Mouse (Mus musculus) cerebellum, postnatal 10 days (tissue): Measurements from ENCODE around the gene Hmx3.
A peak's percentile ranks its signal among the peaks of the same experiment; 100 is the strongest.

Experiments
- DNase-seq, 2 experiments: peaks; one replicate each; pipeline ENCODE4 v3.0.0; 2021; ENCODE audit warnings: mixed read lengths in 2 of 2

The Hmx3 gene

GRCm38 (mm10) chr7:131542115-131542871, at the start of gene Hmx3:
TSS of gene Hmx3 (plus strand) at chr7:131542867.
- DNase-seq: peak in 1 of 2 experiments; percentile 50

- DNase-seq: no peak
Measured at GRCm38 (mm10) chr7:131503739-131504138, 38.9 kb upstream of the Hmx3 start.

GRCm38 (mm10) chr7:131539979-131540378, 2.7 kb upstream of the Hmx3 start:
- peak; percentile 94 to 95 for DNase-seq

GRCm38 (mm10) chr7:131541184-131542114, 1.2 kb upstream of the Hmx3 start:
- peak; percentile 22 to 46 for DNase-seq

DNA sequence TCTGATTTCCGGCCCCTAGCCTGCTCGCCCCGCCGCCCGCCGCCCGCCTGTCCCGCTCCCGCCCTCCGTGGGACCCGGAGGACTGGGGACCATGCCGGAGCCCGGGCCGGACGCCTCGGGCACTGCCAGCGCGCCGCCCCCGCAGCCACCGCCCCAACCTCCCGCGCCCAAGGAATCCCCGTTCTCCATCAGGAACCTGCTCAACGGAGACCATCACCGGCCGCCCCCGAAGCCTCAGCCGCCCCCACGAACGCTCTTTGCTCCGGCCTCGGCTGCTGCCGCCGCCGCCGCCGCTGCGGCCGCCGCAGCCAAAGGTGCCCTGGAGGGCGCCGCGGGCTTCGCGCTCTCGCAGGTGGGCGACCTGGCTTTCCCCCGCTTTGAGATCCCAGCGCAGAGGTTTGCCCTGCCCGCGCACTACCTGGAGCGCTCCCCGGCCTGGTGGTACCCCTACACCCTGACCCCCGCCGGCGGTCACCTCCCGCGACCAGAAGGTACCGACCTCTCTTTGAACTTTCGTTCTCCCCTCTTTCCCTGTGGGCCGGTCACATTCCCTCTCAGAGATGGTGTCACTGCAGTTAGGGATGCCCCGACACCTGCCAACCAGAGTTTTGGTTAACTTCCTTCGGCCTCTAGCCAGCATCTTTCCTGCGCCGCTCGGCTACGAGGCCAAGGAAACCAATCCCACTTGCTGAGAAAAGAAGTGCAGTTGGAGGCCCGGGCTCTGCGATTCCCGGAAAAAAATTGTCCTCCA, 380 bp downstream of the Hmx3 start:
- DNase-seq: peak; percentile 15 to 45

DNA sequence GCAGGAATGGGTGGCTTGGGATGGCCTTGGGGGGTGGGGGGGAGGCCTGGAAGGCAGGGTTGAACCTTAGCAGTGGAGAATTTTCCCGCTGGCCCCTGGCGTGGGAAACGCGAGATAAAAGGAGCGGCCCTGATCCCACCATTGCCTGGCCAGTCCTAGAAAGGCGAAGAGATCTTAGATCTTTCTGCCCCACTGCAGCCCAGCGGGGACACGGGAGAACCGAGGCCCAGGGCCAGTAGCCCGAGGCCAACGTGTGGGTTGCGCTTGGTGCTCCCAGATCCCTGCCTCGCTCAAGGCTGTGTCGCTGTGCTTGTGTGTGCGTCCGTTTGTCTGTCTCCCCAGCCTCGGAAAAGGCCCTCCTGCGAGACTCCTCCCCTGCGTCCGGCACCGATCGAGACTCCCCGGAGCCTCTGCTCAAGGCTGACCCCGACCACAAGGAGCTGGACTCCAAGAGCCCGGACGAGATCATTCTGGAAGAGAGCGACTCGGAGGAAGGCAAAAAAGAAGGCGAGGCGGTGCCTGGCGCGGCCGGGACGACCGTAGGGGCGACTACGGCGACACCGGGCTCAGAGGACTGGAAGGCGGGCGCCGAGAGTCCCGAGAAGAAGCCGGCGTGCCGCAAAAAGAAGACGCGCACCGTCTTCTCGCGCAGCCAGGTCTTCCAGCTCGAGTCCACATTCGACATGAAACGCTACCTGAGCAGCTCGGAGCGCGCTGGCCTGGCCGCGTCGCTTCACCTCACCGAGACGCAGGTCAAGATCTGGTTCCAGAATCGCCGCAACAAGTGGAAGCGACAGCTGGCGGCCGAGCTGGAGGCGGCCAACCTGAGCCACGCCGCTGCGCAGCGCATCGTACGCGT, 1.2 kb downstream of the Hmx3 start:
- DNase-seq: peak; percentile 53 to 60

GRCm38 (mm10) chr7:131544871-131545270, 2.2 kb downstream of the Hmx3 start:
- DNase-seq: no peak

DNA sequence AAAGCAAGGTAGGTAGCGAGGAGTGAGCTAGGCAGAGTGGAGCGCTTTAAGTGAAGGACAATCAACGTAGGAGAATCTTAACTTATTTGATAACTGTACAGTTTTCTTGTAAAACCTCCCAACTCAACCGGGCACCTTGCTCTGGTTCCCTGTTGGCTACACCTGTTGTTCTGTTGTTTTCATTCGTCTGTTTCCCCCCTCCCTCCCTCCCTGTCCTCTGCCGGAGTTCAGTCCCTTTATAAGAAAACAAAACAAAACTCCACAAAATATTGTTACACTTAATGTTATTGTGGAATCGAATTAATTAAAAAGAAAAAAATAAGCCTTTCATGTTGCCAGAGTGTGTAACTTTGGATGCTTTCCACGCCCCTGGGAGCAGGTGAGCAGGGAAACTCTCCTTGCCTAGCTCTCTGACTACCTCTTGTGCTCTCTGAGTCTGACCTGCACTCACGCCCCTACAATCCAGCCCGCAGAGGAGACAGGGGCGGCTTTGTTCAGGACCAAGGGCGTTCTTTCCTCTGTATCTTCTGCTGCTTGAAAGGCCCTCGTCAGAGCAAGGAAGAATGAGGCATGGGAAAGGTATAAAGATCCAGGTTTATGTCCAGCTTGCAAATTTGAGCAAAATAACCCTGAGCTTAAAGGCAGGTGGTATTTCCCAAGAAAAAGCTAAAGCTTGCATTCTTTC, 3.2 kb downstream of the Hmx3 start:
- peak in 1 of 2 experiments; percentile 30 for DNase-seq

GRCm38 (mm10) chr7:131546423-131546822, 3.8 kb downstream of the Hmx3 start:
- peak in 1 of 2 experiments; percentile 17 for DNase-seq

GRCm38 (mm10) chr7:131547481-131547880, 4.8 kb downstream of the Hmx3 start:
- peak in 1 of 2 experiments; percentile 5 for DNase-seq

GRCm38 (mm10) chr7:131548473-131548872, 5.8 kb downstream of the Hmx3 start, which contains the start of gene Hmx2:
TSS of gene Hmx2 (plus strand) at chr7:131548773.
- DNase-seq: no peak

GRCm38 (mm10) chr7:131551471-131551870, 8.8 kb downstream of the Hmx3 start:
- peak in 1 of 2 experiments; percentile 8 for DNase-seq

- peak; percentile 11 to 16 for DNase-seq
Measured at GRCm38 (mm10) chr7:131551931-131552741, 9.5 kb downstream of the Hmx3 start.

GRCm38 (mm10) chr7:131552781-131553180, 10.1 kb downstream of the Hmx3 start:
- peak in 1 of 2 experiments; percentile 7 for DNase-seq

- peak; percentile 47 to 50 for DNase-seq
Measured at GRCm38 (mm10) chr7:131553771-131554175, 11.1 kb downstream of the Hmx3 start.

DNA sequence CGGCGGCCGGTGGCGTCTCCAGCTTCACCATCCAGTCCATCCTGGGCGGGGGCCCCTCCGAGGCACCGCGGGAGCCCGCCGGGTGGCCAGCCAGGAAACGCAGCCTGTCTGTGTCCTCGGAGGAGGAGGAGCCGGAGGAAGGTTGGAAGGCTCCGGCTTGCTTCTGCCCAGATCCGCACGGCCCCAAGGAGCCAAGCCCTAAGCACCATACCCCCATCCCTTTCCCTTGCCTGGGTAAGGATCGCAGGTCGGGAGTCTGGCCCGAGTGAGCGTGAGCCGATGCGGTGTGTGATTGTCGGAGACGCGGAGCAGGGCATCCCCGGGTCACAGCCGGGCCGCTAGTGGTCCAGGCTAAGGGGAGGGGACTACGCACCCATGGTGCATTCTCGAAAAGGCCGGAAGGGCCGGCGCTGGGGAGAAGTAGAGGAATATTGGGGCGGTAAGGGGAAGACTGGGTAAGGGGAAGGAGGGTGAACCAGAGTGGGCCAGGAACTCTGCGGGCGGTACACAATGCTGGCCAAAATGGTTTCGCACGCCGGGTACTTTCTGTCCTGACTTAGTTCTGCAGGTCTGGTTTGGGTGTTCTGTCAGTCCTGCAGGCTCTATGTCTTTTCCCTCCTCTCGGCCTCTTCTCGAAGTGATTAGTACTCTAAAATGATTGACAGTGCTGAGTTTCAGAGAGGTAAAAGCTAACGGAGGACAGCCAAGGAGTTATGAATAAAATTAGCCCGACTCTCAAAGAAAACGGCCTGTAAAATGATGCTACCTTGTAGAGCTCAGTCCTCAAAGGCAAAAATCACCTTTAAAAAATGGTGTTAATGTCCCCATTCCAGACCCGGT, 11.9 kb downstream of the Hmx3 start:
- DNase-seq: peak; percentile 49 to 54

GRCm38 (mm10) chr7:131555301-131556081, 12.8 kb downstream of the Hmx3 start:
- DNase-seq: peak; percentile 38 to 59

- no peak for DNase-seq
Measured at GRCm38 (mm10) chr7:131556116-131556515, 13.4 kb downstream of the Hmx3 start.
